Mouse (Mus musculus) stomach, adult 2 months (tissue): ENCODE measurements around the gene Ptrh2. TPM values are rescaled to one million over a fixed set of nuclear protein-coding genes. Genes with fewer than 3 reads are reported as not detected.

ENCODE experiments used
- polyA plus RNA-seq: library from polyadenylated mRNA; depleted of rRNA; stranded (reverse); fragments of >200 nt; gene quantifications from 2 replicates; pipeline ENCODE4 v1.2.3, GENCODE M21; 2012; rRNA removed

The Ptrh2 gene
- 0.99 and 1.9 TPM in 2 replicates for polyA plus RNA-seq

GRCm38 (mm10) chr11:86683395-86684125 lies at the start of gene Ptrh2, which contains the start of gene Vmp1:
Gene Ptrh2 (plus strand): TSS chr11:86683985.
Gene Vmp1 (minus strand): TSS chr11:86683836.

Other genes with a start within 250 kb of the Ptrh2 start
- gene Rnft1, start 199.3 kb upstream of the Ptrh2 start, polyA plus RNA-seq, result 1.0 TPM in 2 replicates
- 1.1 and 2.6 TPM in 2 replicates for gene Rps6kb1, start 139.2 kb upstream of the Ptrh2 start, polyA plus RNA-seq
- gene Tubd1, start 139.0 kb upstream of the Ptrh2 start, polyA plus RNA-seq, result 0.40 and 0.71 TPM in 2 replicates
- gene Vmp1, start 149 bp upstream of the Ptrh2 start, polyA plus RNA-seq, result 17.6 and 22.7 TPM in 2 replicates
- gene Cltc, start 73.6 kb downstream of the Ptrh2 start, polyA plus RNA-seq, result 24.8 and 29.6 TPM in 2 replicates
- 0.55 and 0.96 TPM in 2 replicates for gene Dhx40, start 123.8 kb downstream of the Ptrh2 start, polyA plus RNA-seq